Comparison of ENCODE assay signal across 22 mouse cellular contexts in the genomic region with DNA sequence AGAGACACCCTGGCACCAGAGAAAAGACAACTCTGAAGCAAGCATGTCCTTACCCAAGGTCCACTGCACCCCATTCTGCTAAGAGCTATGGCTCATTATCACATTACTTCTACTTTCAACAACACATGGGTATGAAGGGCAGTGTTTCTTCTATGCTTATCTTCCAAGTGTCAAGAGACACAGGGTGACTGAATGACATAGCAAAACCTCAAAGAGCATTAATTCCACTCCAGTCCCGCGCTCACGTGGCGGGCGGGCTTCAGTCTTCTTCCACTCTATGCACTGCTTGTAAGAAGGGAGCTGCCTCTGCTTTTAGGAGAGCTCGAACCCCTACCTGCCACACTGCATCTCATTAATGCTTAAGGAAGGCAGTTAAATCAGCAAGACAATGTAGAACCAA. TPM values are rescaled to one million over a fixed set of nuclear protein-coding genes. Genes with fewer than 3 reads are reported as not detected.
DNase-seq lines count a peak whose midpoint lies in the region; ATAC-seq and TF ChIP-seq lines count a peak whose summit lies in the region.
"Had no signal": no experiment of that assay in that cellular context is flagged by ENCODE, and none has a peak within 500 bp of the region (broad histone marks: within the 10 kb centered on the region; RNA-seq: fewer than 3 reads in every experiment).

No protein-coding gene starts in this region.

- peak; percentile 70; the same call in 1 of the 2 replicates for ATAC-seq in heart, embryonic 13.5 days (ENCODE audit: extremely low read depth, insufficient number of reproducible peaks, low FRiP score, low TSS enrichment)
- ATAC-seq in liver, embryonic 11.5 days (replicated peaks; ENCODE audit: low FRiP score), result peak; percentile 82
- ATAC-seq in liver, postnatal 0 days, result peak; percentile 53; the same call in 1 of the 2 replicates
- ATAC-seq in midbrain, embryonic 16.5 days, result no peak

- no peak overlapping the region for H3K9ac ChIP-seq in heart, embryonic 13.5 days
- H3K9ac ChIP-seq in liver, embryonic 11.5 days (ENCODE audit: low read depth, low read length), result no peak overlapping the region
- H3K9ac ChIP-seq in liver, postnatal 0 days (replicated peaks), result no peak overlapping the region
- H3K9ac ChIP-seq in midbrain, embryonic 16.5 days (ENCODE audit: low read depth, low read length), result no peak overlapping the region
- H3K9ac ChIP-seq: forebrain, embryonic 12.5 days; heart, embryonic 15.5 days; hindbrain, embryonic 15.5 days; lung, embryonic 15.5 days had no signal

- H3K4me1 ChIP-seq in heart, embryonic 13.5 days, result peaks cover 24% of the 10 kb centered on the region
- H3K4me1 ChIP-seq in liver, embryonic 11.5 days (replicated peaks; ENCODE audit: control insufficient read depth, insufficient read depth, low read length), result peaks cover 16% of the 10 kb centered on the region; the same call in 1 of the 2 replicates
- peaks cover 13% of the 10 kb centered on the region for H3K4me1 ChIP-seq in liver, postnatal 0 days (ENCODE audit: insufficient read depth)
- H3K4me1 ChIP-seq in midbrain, embryonic 16.5 days (ENCODE audit: control insufficient read depth, insufficient read depth, low read length), result peaks cover 4% of the 10 kb centered on the region

- H3K36me3 ChIP-seq in heart, embryonic 13.5 days, result peaks cover 61% of the 10 kb centered on the region
- peaks cover 26% of the 10 kb centered on the region for H3K36me3 ChIP-seq in liver, embryonic 11.5 days (ENCODE audit: control insufficient read depth, insufficient read depth, low read length)
- H3K36me3 ChIP-seq in liver, postnatal 0 days (replicated peaks; ENCODE audit: insufficient read depth, low read length), result peaks cover 48% of the 10 kb centered on the region
- peaks cover 14% of the 10 kb centered on the region for H3K36me3 ChIP-seq in midbrain, embryonic 16.5 days (ENCODE audit: control insufficient read depth, insufficient read depth, low read length)

- H3K27ac ChIP-seq in heart, embryonic 13.5 days (replicated peaks), result no peak overlapping the region
- H3K27ac ChIP-seq in liver, embryonic 11.5 days (ENCODE audit: low read depth, low read length), result peak overlapping the region; percentile 3; the same call in 1 of the 2 replicates
- no peak overlapping the region for H3K27ac ChIP-seq in liver, postnatal 0 days (ENCODE audit: low read depth)
- H3K27ac ChIP-seq in midbrain, embryonic 16.5 days (ENCODE audit: low read length), result no peak overlapping the region
- H3K27ac ChIP-seq: forebrain, embryonic 12.5 days; heart, embryonic 15.5 days; hindbrain, embryonic 15.5 days; lung, embryonic 15.5 days had no signal

- no peak overlapping the region for H3K4me3 ChIP-seq in heart, embryonic 13.5 days
- no peak overlapping the region for H3K4me3 ChIP-seq in liver, embryonic 11.5 days (ENCODE audit: low read depth, low read length)
- no peak overlapping the region for H3K4me3 ChIP-seq in liver, postnatal 0 days (ENCODE audit: low read depth, low read length)
- H3K4me3 ChIP-seq in midbrain, embryonic 16.5 days (ENCODE audit: low read depth, low read length), result no peak overlapping the region
- H3K4me3 ChIP-seq: forebrain, embryonic 12.5 days; heart, embryonic 15.5 days; hindbrain, embryonic 15.5 days; lung, embryonic 15.5 days had no signal

- H3K9me3 ChIP-seq in heart, embryonic 13.5 days, result no peaks in the 10 kb centered on the region
- no peaks in the 10 kb centered on the region for H3K9me3 ChIP-seq in liver, embryonic 11.5 days (ENCODE audit: control insufficient read depth, low read length)
- no peaks in the 10 kb centered on the region for H3K9me3 ChIP-seq in liver, postnatal 0 days (ENCODE audit: low read length)
- H3K9me3 ChIP-seq in midbrain, embryonic 16.5 days (replicated peaks; ENCODE audit: control insufficient read depth, low read length, poor library complexity, severe bottlenecking), result no peaks in the 10 kb centered on the region
- H3K9me3 ChIP-seq: forebrain, embryonic 12.5 days; heart, embryonic 15.5 days; hindbrain, embryonic 15.5 days; lung, embryonic 15.5 days had no signal

- no peak for DNase-seq in heart, adult 18-20 months
- peak; percentile 53 for DNase-seq in c-Kit-positive CD71-positive TER-119-positive erythroid progenitor cells, embryonic 14.5 days (ENCODE audit: low spot score)
- no peak for DNase-seq in liver, embryonic 11.5 days (ENCODE audit: low spot score)
- no peak for DNase-seq in liver, postnatal 0 days
- no peak for DNase-seq in adrenal gland, postnatal 4 days (ENCODE audit: low spot score in 2 of 2)
- no peak for DNase-seq in layer of hippocampus, adult 11-12 months (ENCODE audit: low spot score)
- DNase-seq: adrenal gland, postnatal 14 days; B cell, adult 2 months; cerebellum, adult 11 months; cerebellum, adult 9-11 months; gastrocnemius, postnatal 25 days; kidney, adult 9 months; kidney, postnatal 36 days; lung, postnatal 36 days had no signal

- WGBS in heart, embryonic 13.5 days, result 46% methylated on average over 6 of the region's 6 CpGs
- 49% methylated on average over 6 of the region's 6 CpGs for WGBS in liver, embryonic 11.5 days
- 51% methylated on average over 6 of the region's 6 CpGs for WGBS in liver, postnatal 0 days (ENCODE audit: insufficient replicate concordance)
- 77% methylated on average over 6 of the region's 6 CpGs for WGBS in midbrain, embryonic 16.5 days

- H3K27me3 ChIP-seq in heart, embryonic 13.5 days (replicated peaks), result no peaks in the 10 kb centered on the region
- no peaks in the 10 kb centered on the region for H3K27me3 ChIP-seq in liver, embryonic 11.5 days (replicated peaks; ENCODE audit: control insufficient read depth, insufficient read depth, low read length)
- H3K27me3 ChIP-seq in liver, postnatal 0 days (ENCODE audit: insufficient read depth, low read length), result no peaks in the 10 kb centered on the region
- H3K27me3 ChIP-seq in midbrain, embryonic 16.5 days (ENCODE audit: control insufficient read depth, insufficient read depth, low read depth, low read length), result no peaks in the 10 kb centered on the region
- H3K27me3 ChIP-seq: CH12.LX; forebrain, embryonic 12.5 days; heart, embryonic 15.5 days; hindbrain, embryonic 15.5 days; lung, embryonic 15.5 days had no signal

- no peak for TF ChIP-seq EP300 in liver, postnatal 0 days (IDR thresholded peaks at IDR 0.05; ENCODE audit: low read depth)

- no peak for TF ChIP-seq CTCF in liver, postnatal 0 days (IDR thresholded peaks at IDR 0.05; ENCODE audit: low read depth)

- 0 out of 2 replicates have a peak overlapping the region, but pooled peaks have one; percentile 10 for H3K4me2 ChIP-seq in heart, embryonic 13.5 days
- H3K4me2 ChIP-seq in liver, embryonic 11.5 days, result peak overlapping the region; percentile 31
- no peak overlapping the region for H3K4me2 ChIP-seq in liver, postnatal 0 days (ENCODE audit: low read depth, low read length)
- H3K4me2 ChIP-seq in midbrain, embryonic 16.5 days (ENCODE audit: low read length), result no peak overlapping the region
- H3K4me2 ChIP-seq: forebrain, embryonic 12.5 days; heart, embryonic 15.5 days; hindbrain, embryonic 15.5 days; lung, embryonic 15.5 days; midbrain, embryonic 11.5 days had no signal

RNA-seq across cellular contexts. Expression of a gene that starts 6.4 kb away (rescaled TPM):
- 47.6 and 47.9 TPM in 2 replicates for polyA plus RNA-seq in heart, embryonic 13.5 days (2015; fragmentation: Nextera tagmentation; extraction: Ambion mirVana)
- 10 to 100 TPM; 30.0 to 35.0 TPM for total RNA-seq in heart, adult 18-20 months (2021)
- 71.2 and 78.2 TPM in 2 replicates for polyA plus RNA-seq in liver, embryonic 11.5 days (2014; fragmentation: Nextera tagmentation; extraction: Ambion mirVana)
- 30.0 and 30.3 TPM in 2 replicates for polyA plus RNA-seq in liver, postnatal 0 days (2015; fragmentation: Nextera tagmentation; extraction: Ambion mirVana)
- 100 to 1,000 TPM; 106 to 108 TPM for total RNA-seq in adrenal gland, postnatal 4 days (2021)
- polyA plus RNA-seq in midbrain, embryonic 16.5 days (2015; fragmentation: Nextera tagmentation; extraction: Ambion mirVana), result 141 and 153 TPM in 2 replicates

RNA-seq across cellular contexts. Expression of a gene that starts 16.3 kb away (rescaled TPM):
- 24.3 and 25.4 TPM in 2 replicates for polyA plus RNA-seq in heart, embryonic 13.5 days (2015; fragmentation: Nextera tagmentation; extraction: Ambion mirVana)
- total RNA-seq in heart, adult 18-20 months (2021), result 10 to 100 TPM; 29.7 to 36.4 TPM
- polyA plus RNA-seq in liver, embryonic 11.5 days (2014; fragmentation: Nextera tagmentation; extraction: Ambion mirVana), result 23.1 and 24.4 TPM in 2 replicates
- polyA plus RNA-seq in liver, postnatal 0 days (2015; fragmentation: Nextera tagmentation; extraction: Ambion mirVana), result 34.8 and 35.2 TPM in 2 replicates
- 10 to 100 TPM; 34.9 to 36.8 TPM for total RNA-seq in adrenal gland, postnatal 4 days (2021)
- 19.1 and 19.2 TPM in 2 replicates for polyA plus RNA-seq in midbrain, embryonic 16.5 days (2015; fragmentation: Nextera tagmentation; extraction: Ambion mirVana)

RNA-seq across cellular contexts. Expression of a gene that starts 27.4 kb away (rescaled TPM):
- 162 and 175 TPM in 2 replicates for polyA plus RNA-seq in heart, embryonic 13.5 days (2015; fragmentation: Nextera tagmentation; extraction: Ambion mirVana)
- 10 to 100 TPM; 53.9 to 58.2 TPM for total RNA-seq in heart, adult 18-20 months (2021)
- polyA plus RNA-seq in liver, embryonic 11.5 days (2014; fragmentation: Nextera tagmentation; extraction: Ambion mirVana), result 165 and 171 TPM in 2 replicates
- 86.8 and 90.7 TPM in 2 replicates for polyA plus RNA-seq in liver, postnatal 0 days (2015; fragmentation: Nextera tagmentation; extraction: Ambion mirVana)
- total RNA-seq in adrenal gland, postnatal 4 days (2021), result 10 to 100 TPM; 97.2 to 98.1 TPM
- polyA plus RNA-seq in midbrain, embryonic 16.5 days (2015; fragmentation: Nextera tagmentation; extraction: Ambion mirVana), result 184 and 185 TPM in 2 replicates

RNA-seq across cellular contexts. Expression of a gene that starts 55.3 kb away (rescaled TPM):
- polyA plus RNA-seq in heart, embryonic 13.5 days (2015; fragmentation: Nextera tagmentation; extraction: Ambion mirVana), result 47.3 and 53.8 TPM in 2 replicates
- under 1 TPM; 0.74 to 0.82 TPM for total RNA-seq in heart, adult 18-20 months (2021)
- 63.6 and 66.0 TPM in 2 replicates for polyA plus RNA-seq in liver, embryonic 11.5 days (2014; fragmentation: Nextera tagmentation; extraction: Ambion mirVana)
- 70.1 and 72.9 TPM in 2 replicates for polyA plus RNA-seq in liver, postnatal 0 days (2015; fragmentation: Nextera tagmentation; extraction: Ambion mirVana)
- total RNA-seq in adrenal gland, postnatal 4 days (2021), result 10 to 100 TPM; 13.5 to 17.2 TPM
- 7.5 and 8.8 TPM in 2 replicates for polyA plus RNA-seq in midbrain, embryonic 16.5 days (2015; fragmentation: Nextera tagmentation; extraction: Ambion mirVana)

Comparison
In these comparisons a context has a peak if more than half of its experiments do, and no peak if none do; other contexts are left out.
1. H3K4me2 ChIP-seq: peak in heart, embryonic 13.5 days (single experiment) and liver, embryonic 11.5 days (single experiment); none in liver, postnatal 0 days (single experiment) and midbrain, embryonic 16.5 days (single experiment).